Mouse (Mus musculus): Measurements from ENCODE around the gene Hap1.
A peak's percentile ranks its signal among the peaks of the same experiment; 100 is the strongest.
"Not testable (repeated sequence)": the region's sequence is repeated elsewhere in the genome, so short reads cannot be mapped to it uniquely, and the experiment has no call there.

Gene Hap1

DNA sequence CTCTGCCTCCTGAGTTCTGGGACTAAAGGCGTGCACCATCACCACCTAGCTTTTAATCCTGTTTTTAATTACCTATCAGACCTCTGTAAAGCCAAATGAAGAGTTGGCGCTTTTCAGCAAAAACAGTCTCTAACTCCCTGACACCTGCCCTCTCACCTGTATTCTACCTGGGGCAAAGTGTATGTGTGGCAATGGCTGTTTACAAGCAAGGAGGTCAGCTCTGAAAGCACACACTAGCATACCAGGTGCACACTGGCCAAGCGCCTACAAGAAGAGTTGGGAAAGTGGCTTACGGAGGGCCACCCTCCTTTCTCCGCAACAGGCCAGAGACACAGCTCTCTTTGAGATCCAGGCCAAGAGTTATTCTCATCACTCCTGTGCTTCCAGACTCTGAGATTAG lies 40.5 kb downstream of the Hap1 start:
- DNase-seq = no peak

DNA sequence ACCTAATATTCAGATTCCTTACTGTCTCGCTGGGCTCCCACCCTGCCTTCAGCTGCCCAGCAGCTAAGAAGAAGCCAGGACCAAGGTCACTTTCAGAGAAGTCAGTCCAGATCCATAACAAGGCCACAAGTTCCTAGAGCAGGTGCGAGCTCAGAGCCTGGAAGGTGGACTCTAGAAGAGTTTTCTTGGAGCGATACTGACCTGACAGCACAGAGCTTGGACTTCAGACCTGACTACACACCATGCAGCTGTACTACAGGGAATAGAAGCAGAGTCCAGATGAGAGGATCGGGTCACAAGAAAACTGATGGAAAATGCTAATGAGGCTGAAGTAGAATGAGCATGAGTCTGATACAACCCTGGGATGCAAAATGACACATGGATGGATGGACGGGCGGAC lies 42.5 kb downstream of the Hap1 start:
- DNase-seq = no peak

- no peak for DNase-seq
These were observed 43.7 kb downstream of the Hap1 start for GRCm38 (mm10) chr11:100312096-100312679.

- no peak for DNase-seq
These were observed 44.3 kb downstream of the Hap1 start for GRCm38 (mm10) chr11:100311656-100312055.

DNA sequence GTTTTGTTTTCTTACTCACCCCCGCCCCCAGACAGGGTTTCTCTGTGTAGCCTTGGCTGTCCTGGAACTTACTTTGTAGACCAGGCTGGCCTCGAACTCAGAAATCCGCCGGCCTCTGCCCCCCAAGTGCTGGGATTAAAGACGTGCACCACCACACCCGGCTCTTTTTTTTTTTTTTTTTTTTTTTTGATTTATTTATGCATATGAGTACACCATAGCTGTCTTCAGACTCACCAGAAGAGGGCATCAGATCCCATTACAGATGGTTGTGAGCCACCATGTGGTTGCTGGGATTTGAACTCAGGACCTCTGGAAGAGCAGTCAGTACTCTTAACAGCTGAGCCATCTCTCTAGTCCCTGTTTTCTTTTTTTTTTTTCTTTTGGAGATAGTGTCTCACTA lies 47.3 kb downstream of the Hap1 start:
- DNase-seq = not testable (repeated sequence)

DNA sequence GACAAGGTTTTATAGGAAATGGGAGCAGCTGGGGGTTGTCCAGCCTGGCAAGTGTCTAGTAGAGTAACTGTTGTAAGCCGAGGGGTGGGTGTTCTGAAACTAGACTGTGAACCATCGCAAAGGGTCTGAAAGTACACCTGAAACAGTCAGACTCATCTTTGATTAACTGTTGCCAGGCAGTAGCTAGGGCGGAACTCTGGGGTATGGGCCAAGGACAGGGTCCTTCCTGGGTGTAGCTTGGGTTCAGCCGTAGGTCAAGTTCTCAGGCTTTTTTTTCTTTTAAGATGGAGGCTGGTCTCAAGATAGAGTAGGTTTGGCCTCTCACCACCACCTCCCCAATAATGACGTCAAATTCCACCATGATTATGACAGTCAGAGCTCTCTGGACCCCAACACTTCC lies 48.0 kb downstream of the Hap1 start:
- no peak for DNase-seq

DNA sequence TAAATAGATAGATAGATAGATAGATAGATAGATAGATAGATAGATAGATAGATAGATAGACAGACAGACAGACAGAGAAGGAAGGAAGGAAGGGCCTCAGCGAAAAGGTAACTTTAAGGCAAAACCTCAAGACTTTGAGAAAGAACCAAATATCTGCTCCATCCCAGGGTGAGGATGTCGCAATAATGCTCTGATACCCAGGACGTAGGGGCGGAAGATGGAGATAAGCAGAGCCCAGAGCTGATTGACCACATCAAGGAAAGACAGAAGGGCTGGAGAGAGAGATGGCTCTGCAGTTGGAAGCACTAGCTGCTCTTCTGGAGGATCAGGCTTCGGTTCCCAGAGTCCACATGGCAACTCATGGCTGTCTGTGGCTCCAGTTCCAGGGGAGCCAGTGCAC lies 54.6 kb downstream of the Hap1 start:
- no peak for DNase-seq

DNA sequence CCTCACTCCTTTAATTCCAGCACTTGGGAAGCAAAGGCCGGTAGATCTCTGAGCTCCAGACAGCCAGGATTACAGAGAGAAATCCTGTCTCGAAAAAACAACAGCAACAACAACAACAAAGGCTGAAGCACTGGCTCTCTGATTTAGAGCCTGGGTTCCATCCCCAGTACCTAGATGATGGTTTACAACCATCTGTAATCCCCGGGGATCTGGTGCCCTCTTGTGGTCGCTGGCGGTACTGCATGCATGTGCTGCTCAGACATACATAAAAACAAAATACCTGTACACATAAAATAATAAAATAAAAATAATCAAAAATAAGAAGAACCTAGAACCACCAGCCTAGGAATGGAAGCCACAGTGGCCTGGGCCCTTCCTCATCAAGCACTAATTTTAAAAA lies 55.6 kb downstream of the Hap1 start:
- peak; percentile 74 for DNase-seq

GRCm38 (mm10) chr11:100298274-100299036 lies 57.5 kb downstream of the Hap1 start:
- peak; percentile 86 for DNase-seq

DNA sequence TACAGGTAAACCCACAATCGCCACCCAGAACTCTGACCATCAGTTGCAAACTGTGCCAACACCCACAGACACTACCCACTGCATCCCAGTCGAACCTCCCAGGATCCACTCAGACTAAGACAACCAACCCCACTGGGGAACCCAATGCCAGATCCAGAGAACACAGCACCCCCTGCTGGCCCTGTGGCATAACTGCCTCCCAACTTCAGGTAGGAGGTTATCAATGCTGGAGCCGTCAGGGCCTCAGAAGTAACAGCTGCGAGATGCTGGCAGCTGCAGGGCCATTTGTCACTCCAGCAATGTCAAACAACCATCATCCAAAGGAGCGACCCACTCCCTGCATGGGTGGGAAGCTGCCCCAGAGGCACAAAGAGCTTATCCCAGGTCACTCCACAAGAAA lies 58.1 kb downstream of the Hap1 start:
- DNase-seq = peak; percentile 40

Measured in thymus, postnatal 14 days (tissue).